Mouse (Mus musculus) left cerebral cortex, postnatal 4 days (tissue): ENCODE results near the gene Kif26a. TPM values are rescaled to one million over a fixed set of nuclear protein-coding genes. Genes with fewer than 3 reads are reported as not detected.

Experiments used
- DNase-seq: peaks from one replicate; pipeline ENCODE4 v3.0.0-alpha.2; 2022
- intact Hi-C: fragments of 180-260 bp; cut with DNase I; formaldehyde crosslinking; loops from one replicate; pipeline ENCODE4 v1.15.1; 2025
- total RNA-seq, 2 experiments: library from RNA; stranded (reverse); gene quantifications; 2 replicates each; pipeline ENCODE4 v1.2.3; 2021

Gene Kif26a
- 10 to 100 TPM; 23.0 to 24.6 TPM for total RNA-seq

DNA sequence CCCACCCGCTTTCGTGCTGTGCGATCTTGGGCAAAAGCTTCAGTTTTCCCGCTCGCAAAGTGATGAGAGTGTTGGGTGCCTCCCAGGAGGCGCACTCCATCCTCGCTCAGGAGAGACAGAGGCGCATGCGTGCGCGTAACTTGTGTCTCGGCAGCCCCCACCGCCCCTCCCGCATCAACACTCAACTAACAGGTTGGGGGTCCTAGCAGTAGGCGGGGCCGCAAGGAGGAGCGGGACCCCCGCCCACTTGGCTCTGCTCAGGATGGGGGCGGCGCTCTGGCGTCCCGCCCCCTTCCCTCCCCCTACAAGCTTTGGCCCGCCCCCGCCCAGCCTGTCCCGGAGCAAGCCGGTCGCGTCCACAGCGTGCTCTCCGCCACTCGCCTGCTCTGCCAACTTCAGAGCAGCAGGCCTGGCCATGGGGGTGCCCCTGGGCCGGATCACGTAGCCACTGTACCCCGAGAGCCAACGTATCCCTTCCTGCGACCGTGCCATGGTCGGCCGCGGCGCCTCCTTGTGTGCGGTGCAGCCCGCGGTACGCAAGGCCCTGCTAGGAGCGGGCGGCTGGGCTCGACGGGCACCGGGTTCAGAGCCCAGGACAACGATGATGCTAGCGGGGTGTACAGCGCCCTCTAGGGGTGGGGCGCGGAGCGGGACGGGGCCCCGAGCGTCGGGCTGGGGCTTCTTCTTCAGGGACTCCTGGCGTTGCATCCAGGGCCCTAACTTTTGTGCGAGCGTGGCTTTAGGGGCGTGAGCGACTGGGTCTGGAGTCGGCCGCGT, at the start of gene Kif26a:
TSS of gene Kif26a (plus strand) at position 334 of the 777 bp plus-strand sequence.
- peak; percentile 47 for DNase-seq
- intact Hi-C loops = loop anchor here (1.0 to 10.0 kb wide), 3 partner anchors 189 to 396 kb away; no protein-coding TSS in a partner anchor

DNA sequence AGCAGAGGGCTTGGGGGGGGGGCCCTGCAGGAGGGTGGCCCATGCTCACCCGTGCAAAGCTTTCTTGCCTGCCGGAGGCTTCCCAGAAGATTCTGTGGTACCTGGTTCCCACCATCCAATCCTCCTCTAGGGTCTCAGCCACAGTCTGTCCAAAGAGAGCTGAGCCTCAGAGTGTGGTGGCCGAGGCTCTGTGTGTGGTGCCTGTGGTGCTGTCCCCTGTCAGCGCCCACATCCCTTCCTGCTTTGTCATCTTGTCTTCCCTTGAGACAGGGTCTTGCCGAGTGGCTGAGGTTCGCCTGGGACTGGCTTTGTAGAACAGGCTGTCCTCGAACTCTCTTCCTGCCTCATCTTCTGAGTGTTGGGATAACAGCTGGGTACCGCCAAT, 49.3 kb upstream of the Kif26a start:
- intact Hi-C loops = loop anchor here (10.0 kb wide), 1 partner anchor 222 kb away; no protein-coding TSS in a partner anchor
- DNase-seq = no peak

DNA sequence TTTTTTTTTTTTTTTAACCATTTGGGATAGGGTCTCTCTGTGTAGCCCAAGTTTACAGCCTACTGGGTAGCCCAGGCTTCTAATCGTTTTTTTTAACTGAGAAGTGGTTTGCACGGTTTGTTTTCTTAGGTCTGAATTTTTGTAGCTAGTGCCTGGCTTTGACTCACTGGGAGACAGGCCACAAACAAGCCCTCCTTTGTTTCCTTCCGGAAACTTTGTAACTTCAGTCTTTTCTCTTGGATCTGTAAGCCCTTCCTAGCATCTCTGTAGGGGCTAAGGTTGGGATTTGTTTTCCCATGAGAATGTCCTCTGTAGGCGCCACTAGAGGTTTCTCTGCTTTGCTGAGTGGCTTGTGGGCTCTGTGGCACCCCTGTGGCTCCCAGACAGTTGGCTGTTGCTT, 45.9 kb upstream of the Kif26a start:
- DNase-seq = no peak
- intact Hi-C loops = no loop called here

DNA sequence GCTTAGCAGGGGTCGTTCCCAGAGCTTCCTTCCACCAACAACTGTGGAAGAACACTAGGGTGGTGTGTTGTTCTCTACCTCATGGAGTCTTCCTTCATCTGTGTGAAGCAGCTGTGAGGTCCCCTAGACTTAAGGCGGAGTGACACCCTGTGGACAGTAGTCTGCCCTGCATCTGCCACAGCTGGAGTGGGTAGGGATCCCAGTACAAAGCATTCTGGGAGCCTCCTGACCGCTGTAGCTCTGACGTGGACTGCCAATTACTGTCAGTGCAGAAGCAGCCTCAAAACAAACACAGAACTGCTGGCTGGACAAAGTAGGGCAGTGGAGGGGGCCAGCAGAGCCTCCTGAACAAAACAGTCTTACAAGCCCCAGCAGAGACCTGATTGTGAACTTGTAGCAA, 45.0 kb upstream of the Kif26a start:
- intact Hi-C loops = no loop called here

DNA sequence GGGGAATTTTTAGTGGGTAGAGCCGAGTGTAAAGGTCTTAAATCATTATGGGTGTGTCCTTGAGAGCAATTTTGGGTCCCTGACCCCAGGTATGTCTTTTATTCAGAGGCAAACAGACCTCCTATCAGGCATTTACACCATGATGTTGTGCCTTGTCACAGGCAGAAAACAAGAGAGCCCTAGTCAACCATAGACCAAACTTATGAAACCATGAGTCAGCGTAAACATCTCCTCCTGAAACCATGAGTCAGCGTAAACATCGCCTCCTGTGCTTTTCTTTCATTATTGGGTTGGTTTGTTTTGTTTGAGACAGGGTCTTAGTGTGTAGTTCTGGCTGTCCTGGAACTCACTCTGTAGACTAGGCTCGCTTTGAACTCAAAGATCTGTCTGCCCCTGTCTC, 42.8 kb upstream of the Kif26a start:
- no peak for DNase-seq

More for the DNA sequence above, 45.0 kb upstream of the Kif26a start:
- no peak for DNase-seq

DNA sequence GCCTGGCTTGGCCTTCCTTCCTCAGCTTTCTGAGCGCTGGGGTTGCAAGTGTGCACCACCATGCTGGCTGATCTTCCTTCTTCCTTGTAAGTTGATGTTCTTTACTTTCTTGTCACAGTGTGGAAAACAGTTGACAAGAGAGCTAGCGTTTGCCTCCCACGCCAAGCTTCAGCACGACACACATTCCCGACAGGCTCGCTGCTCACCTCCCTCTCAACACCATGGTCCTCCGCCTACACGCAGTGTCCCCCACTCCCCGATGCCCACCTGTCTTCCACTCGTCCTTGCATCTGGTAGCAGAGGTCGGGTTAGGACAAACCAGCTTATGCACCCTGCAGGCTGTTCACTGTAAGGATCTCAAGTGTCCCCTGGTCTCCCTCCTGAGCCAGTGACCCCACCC, 41.1 kb upstream of the Kif26a start:
- intact Hi-C loops = no loop called here
- DNase-seq = no peak

More for the DNA sequence above, 42.8 kb upstream of the Kif26a start:
- intact Hi-C loops = no loop called here

DNA sequence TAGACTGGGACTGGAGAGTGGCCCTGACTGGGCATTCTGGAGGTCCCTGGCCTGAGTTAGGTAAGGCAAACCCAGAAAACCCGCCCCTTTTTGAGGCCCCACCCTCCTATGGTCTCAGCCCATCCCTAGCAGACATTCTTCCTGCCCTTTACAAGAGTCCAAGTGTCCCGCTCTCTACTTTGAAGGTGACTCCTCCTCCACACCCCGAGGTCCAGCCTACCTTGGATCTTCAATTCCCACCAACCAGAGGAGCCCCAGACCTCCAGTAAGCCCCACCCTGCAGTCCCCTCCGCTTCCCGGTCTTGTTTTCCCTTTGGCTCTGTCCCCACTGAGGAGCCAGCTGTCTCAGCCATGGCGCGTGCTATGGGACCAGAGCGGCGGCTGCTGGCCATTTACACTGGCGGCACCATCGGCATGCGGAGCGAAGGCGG, 39.5 kb upstream of the Kif26a start, which contains the start of gene Aspg:
TSS of gene Aspg (plus strand) at position 139 of the 431 bp plus-strand sequence.
- intact Hi-C loops = no loop called here
- DNase-seq = no peak

DNA sequence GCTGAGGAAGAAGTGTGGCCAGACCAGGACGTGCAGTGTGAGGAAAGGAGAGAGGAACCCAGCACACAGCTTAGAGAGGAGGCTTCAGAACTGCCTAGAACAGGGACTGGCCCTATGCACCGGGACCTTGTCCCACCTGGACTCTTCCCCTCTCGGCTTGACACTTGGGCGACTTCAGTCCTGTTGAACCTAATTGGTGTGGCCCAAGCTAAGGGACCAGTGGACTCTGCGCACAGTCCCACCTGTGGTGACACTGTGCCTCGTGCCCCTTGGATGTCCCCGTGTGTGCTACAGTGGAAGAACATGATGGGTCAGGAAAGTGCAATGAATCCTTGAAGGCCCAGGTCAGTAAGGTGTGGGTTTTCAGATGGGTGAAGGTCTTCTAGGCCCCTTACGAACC, 38.3 kb upstream of the Kif26a start:
- intact Hi-C loops = no loop called here
- no peak for DNase-seq

DNA sequence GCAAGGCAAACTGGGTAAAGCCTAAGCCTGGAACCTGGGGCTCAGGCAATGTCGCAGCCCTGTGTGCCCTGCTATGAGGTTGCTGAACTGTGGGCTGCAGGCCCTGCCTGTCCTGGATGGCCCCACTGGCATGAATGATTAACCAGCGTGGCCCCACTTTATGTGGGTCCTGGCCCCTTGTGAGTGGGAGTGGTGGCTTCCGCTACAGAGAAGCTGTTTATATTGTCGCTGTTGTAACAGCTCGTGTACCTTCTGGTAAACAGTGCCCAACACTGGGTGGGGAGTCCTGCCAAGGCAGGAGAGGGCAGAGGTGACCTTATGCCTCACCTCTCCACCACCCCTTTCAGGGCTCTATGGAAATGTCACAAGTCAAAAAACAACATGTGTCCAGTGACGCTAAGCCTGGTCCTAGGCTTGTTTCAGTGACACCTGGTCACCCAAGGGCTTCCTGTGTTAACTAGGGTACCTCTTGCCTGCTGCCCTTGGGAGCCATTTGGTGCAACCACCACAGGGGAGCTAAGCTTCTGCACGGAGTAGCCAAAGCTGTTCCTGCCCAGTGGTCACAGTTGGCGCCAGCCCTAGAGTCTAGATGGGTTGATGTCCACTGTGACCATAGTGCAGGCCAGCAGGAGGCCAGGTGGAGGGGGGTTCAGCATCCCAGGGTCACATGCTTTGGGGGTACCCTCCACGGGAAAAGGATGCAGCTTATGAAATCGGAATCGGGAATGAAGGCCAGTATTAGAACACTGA, 37.1 kb upstream of the Kif26a start:
- intact Hi-C loops = no loop called here
- DNase-seq = no peak

DNA sequence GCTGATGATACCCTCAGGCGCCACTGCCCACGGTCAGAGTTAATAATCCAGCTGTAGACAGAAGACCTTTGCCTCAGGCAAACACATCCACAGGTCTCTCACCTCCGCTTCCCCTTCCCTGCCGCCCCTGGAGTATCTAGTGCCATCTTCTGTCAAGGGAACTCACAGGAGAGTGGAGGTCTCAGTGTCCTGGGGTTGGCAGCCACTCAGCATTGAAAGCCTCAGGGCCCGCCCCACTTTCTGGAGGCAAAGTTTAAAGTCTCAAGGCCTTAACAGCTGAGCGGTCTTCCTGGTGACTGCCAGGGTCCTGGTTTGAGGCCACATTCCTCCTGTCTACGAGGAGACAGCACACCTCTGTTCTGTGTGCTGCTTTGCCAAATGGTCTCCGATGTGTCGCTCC, 36.3 kb upstream of the Kif26a start:
- DNase-seq = no peak
- intact Hi-C loops = loop anchor here (10.0 kb wide), 1 partner anchor 435 kb away; no protein-coding TSS in a partner anchor

DNA sequence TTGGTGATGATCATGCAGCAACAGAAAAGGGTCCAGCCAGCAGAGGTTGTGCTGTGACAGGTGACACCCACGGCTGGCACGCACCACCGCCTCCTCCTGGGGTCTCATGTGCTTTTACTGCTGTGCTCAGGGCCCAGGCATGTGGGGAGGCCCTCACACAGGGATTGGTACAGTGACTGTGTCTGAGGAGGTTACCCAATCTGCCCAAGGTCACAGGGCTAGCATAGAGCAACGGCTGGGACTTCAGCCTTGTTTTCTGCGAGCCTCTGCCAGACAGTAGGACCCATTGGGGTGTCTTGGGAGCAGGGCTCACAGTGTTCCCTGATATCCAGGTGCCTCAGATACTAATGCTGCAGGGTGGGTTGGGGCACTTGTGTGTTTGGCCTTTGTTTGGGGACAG, 34.7 kb upstream of the Kif26a start:
- intact Hi-C loops = loop anchor here (10.0 kb wide), 1 partner anchor 433 kb away; no protein-coding TSS in a partner anchor
- no peak for DNase-seq

DNA sequence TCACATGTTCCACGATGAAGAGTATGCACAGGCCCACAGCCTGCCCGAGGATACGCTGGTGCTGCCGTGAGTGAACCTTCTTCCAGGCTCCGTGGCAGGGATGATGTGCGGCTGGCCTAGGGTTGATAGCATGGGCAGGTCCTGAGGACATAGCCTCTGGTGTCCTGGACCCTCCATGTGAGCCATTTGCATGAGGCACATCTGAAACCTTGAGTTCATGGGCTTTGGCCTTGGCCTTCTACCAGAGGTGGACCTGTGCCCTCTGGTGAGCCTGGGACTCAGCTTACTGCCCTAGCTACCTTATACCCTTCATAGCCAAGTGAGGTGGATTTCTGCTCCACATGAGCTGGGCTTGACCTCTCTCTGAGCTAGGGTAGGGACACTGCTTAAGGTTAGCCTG, 33.8 kb upstream of the Kif26a start:
- DNase-seq = no peak
- intact Hi-C loops = loop anchor here (10.0 kb wide), 1 partner anchor 433 kb away; no protein-coding TSS in a partner anchor

DNA sequence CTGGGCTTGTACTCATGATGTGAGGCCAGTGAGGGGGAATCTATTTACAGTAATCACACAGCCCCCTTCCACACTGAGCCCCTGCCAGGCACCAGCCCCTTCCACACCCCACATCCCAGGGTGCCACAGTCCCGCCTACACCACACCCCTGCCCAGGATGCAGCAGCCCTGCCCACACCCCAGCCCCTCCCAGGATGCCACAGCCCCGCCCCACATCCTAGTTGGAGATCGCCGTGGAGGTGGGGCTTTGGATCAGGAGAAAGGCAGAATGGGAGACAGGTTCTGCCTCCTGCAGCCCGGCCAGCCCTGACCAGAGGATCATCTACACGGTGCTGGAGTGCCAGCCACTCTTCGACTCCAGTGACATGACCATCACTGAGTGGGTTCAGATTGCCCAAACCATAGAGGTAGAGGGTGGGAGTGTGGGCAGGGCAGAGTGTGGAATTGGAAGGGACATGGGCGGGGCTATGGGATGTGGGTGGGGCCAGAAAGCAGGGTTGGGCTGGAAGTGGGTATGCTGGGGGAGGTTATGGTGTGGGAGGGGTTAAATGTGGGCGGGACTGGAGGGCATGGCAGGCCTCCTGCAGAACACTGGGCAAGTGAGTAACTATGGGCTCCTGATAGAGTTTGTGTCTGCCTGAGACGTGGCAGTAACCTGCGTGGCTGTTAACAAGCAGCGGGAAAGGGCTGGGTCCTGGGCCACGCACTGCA, 33.2 kb upstream of the Kif26a start:
- intact Hi-C loops = loop anchor here (10.0 kb wide), 1 partner anchor 432 kb away; no protein-coding TSS in a partner anchor
- DNase-seq = no peak

DNA sequence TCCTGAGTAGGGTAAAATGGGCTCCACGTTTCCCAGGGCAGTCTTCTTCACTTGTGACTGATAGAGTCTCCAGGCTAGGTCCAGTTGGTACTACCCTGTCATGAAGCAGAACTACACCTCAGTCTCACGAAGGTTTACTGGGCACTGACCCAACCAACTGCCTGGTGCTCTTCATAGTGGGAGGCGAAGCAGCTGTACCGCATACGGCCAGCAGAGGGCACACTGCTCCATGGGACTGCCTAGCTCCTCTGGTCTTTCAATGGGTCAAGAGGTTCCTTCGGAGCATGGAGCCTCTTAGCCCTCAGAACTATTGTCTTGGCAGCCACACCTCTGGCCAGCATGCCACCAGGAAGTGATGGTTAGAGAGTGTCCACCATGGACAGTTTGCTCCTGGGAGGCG, 32.3 kb upstream of the Kif26a start:
- DNase-seq = peak; percentile 86
- intact Hi-C loops = loop anchor here (10.0 kb wide), 1 partner anchor 431 kb away; no protein-coding TSS in a partner anchor

DNA sequence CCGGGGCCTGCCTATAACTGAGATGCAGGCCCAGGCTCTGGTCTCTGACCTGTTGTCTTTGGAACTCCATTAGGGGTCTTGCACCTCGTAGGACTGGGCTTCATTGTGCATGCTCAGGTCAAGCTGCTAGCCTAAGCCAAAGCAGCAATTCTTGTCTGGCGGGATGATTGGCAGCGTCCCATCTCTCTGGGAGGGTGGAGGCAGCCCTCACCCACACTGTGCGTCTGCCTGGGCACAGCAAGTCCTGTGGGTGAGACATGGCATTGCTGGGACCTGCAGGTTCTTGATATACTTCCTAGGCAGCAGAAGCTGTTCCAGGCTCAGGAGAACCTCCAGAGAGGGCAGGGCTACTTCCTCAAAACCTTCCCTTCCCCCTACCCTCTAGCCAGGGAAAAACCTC, 29.0 kb upstream of the Kif26a start:
- intact Hi-C loops = loop anchor here (10.0 kb wide), 1 partner anchor 428 kb away; no protein-coding TSS in a partner anchor
- DNase-seq = no peak

DNA sequence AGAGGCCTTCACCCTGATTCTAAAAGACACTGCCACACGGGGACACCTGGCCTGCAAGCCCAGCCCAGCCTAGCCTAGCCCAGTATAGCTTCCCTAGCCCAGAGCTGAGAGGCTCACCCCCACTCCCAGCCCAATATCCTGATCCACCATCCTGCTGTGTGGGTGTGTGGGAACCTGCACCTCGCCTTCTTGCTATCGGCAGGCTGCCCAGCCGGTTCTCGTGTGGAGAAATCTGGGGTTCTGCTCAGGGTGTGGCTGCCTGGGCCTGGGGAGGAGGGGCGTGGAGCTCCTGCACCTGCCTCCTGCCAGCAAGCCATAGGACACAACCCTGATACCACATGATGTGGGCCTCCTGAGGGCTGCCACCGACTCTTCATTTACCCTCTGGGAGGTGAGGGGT, 28.4 kb upstream of the Kif26a start:
- DNase-seq = no peak
- intact Hi-C loops = loop anchor here (10.0 kb wide), 1 partner anchor 427 kb away; no protein-coding TSS in a partner anchor

DNA sequence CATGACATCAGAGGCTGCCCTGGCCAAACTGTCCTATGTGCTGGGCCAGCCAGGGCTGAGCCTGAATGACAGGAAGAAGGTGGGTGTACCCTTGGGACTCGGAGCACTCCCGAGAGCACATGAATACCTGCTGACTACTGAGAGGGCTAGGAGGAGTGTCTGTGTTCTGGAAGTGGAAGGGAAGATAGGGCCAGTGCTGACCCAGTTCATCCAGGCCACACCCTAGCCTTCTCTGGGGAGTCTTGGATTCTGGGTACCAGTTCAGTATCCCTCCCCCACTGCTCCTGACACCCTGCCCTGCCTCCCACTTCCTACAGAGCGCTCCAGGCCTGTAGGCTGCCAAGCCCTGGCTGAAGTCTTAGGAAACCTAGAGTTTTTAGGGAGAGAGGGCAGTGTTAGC, 24.8 kb upstream of the Kif26a start:
- no peak for DNase-seq
- intact Hi-C loops = no loop called here

DNA sequence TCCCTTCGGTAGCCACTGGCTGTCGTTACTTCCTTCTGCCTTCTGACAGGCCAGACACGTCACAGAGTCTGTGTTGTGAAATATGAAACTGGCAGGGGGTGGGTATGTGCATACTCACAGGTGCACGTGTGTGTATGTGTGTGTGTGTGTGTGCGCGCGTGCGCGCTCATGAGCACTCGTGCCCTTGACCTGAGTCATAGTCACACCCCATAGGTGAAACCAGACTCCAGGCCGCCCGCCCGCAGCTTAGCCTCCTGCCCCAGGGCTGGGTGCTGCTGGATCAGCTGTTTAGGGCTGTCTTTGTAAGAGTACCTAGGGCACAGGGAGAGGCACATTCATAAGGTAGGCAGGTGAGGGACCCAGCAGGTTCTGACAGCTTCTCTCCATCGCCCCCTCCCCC, 20.1 kb upstream of the Kif26a start:
- intact Hi-C loops = no loop called here
- no peak for DNase-seq

DNA sequence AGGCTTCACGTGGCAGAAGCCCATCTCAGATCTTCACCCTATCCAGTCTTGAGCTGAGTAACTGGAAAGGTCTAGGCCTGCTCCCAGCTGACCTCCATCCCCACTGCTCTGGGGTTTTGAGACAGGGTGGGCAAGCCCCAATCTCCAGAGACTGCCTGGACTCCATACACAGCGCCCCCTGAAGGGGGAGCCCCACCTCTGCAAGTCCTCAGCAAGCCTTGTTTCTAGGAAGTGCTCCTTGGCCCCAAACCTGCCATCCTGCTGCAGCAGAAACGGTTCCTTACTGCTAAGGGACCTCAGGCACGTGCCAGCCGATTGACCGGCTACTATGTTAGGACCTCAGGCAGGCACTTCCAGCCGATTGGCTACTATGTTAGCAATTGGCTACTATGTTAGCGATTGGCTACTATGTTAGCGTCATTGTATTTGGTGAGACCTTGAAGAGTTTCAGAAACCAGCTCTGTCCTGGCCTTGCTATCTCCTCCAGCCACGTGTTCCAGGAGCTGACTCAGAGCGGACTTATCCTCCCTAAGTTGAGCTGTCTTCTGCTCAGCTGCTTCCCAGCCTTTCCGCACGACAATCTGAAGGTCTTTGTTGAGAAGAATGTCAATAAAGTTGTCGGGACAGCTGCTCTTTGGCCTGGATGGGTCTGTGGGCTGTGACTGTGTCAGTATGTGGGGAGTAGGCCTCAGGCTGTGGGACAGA, 18.9 kb upstream of the Kif26a start:
- intact Hi-C loops = no loop called here
- no peak for DNase-seq

DNA sequence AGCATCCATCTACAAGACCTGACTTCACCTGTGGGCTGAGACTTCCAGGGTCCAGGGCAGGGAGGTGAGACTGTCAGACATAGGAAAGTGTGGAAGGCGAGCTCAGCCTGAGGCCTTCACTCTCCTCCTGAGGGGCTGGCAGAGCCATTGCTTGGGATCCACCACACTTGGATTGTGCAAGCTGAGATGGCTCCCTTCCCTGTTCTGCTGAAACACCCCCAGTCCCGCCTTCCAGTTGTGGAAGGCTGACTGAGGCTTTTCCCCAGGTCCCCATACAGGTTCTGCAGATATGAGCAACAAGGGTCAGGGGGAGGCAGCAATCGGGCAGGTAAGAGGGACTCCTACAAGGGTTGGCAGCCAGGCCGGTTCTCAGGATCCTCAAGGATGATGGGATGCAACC, 17.5 kb upstream of the Kif26a start:
- no peak for DNase-seq
- intact Hi-C loops = no loop called here
